Mouse (Mus musculus): ENCODE data around the gene Msi2. TPM values are rescaled to one million over a fixed set of nuclear protein-coding genes. Genes with fewer than 3 reads are reported as not detected.

The Msi2 gene
- polyA plus RNA-seq, 1 experiment = 21.9 TPM

- no peak for TF ChIP-seq CTCF (IDR thresholded peaks at IDR 0.05; ENCODE audit: control insufficient read depth, insufficient read depth, low read length)
- TF ChIP-seq POLR2A (IDR thresholded peaks at IDR 0.05; ENCODE audit: borderline replicate concordance, control insufficient read depth, low read depth, low read length) = no peak
- no peak overlapping the region for H3K27ac ChIP-seq (ENCODE audit: control insufficient read depth, insufficient read depth, low read depth, low read length, poor library complexity)
- H3K4me3 ChIP-seq (replicated peaks; ENCODE audit: control insufficient read depth, low read depth, low read length) = no peak overlapping the region
- 90% methylated on average over 4 of the region's 4 CpGs for WGBS
- no peaks in the 10 kb centered on the region for H3K4me1 ChIP-seq (ENCODE audit: control insufficient read depth, insufficient read depth, low read length)
These were observed 256.7 kb downstream of the Msi2 start for GRCm38 (mm10) chr11:88461601-88462000.

- no peaks in the 10 kb centered on the region for H3K4me1 ChIP-seq (ENCODE audit: control insufficient read depth, insufficient read depth, low read length)
- no peak overlapping the region for H3K4me3 ChIP-seq (replicated peaks; ENCODE audit: control insufficient read depth, low read depth, low read length)
- H3K27ac ChIP-seq (ENCODE audit: control insufficient read depth, insufficient read depth, low read depth, low read length, poor library complexity) = no peak overlapping the region
- no peak for TF ChIP-seq POLR2A (IDR thresholded peaks at IDR 0.05; ENCODE audit: borderline replicate concordance, control insufficient read depth, low read depth, low read length)
- TF ChIP-seq CTCF (IDR thresholded peaks at IDR 0.05; ENCODE audit: control insufficient read depth, insufficient read depth, low read length) = no peak
- WGBS = 87% methylated on average over 19 of the region's 19 CpGs
These were observed 258.2 kb downstream of the Msi2 start for GRCm38 (mm10) chr11:88459946-88460736.

- 88% methylated on average over 10 of the region's 10 CpGs for WGBS
- TF ChIP-seq CTCF (IDR thresholded peaks at IDR 0.05; ENCODE audit: control insufficient read depth, insufficient read depth, low read length) (no peak), POLR2A (IDR thresholded peaks at IDR 0.05; ENCODE audit: borderline replicate concordance, control insufficient read depth, low read depth, low read length) (no peak)
- Histone ChIP-seq H3K4me3 (replicated peaks; ENCODE audit: control insufficient read depth, low read depth, low read length) (no peak overlapping the region), H3K4me1 (ENCODE audit: control insufficient read depth, insufficient read depth, low read length) (no peaks in the 10 kb centered on the region), H3K27ac (ENCODE audit: control insufficient read depth, insufficient read depth, low read depth, low read length, poor library complexity) (no peak overlapping the region)
These were observed 261.0 kb downstream of the Msi2 start for GRCm38 (mm10) chr11:88457241-88457738.

GRCm38 (mm10) chr11:88454867-88455806 lies 263.2 kb downstream of the Msi2 start:
- 68% methylated on average over 19 of the region's 19 CpGs for WGBS
- TF ChIP-seq POLR2A (IDR thresholded peaks at IDR 0.05; ENCODE audit: borderline replicate concordance, control insufficient read depth, low read depth, low read length) (no peak), CTCF (IDR thresholded peaks at IDR 0.05; ENCODE audit: control insufficient read depth, insufficient read depth, low read length) (no peak)
- no peak overlapping the region for H3K4me3 ChIP-seq (replicated peaks; ENCODE audit: control insufficient read depth, low read depth, low read length)
- H3K27ac ChIP-seq (ENCODE audit: control insufficient read depth, insufficient read depth, low read depth, low read length, poor library complexity) = no peak overlapping the region
- H3K4me1 ChIP-seq (ENCODE audit: control insufficient read depth, insufficient read depth, low read length) = no peaks in the 10 kb centered on the region

- WGBS = 85% methylated on average over 6 of the region's 6 CpGs
- Histone ChIP-seq H3K27ac (ENCODE audit: control insufficient read depth, insufficient read depth, low read depth, low read length, poor library complexity) (no peak overlapping the region), H3K4me1 (ENCODE audit: control insufficient read depth, insufficient read depth, low read length) (peaks cover 1% of the 10 kb centered on the region; the same call in 1 of the 2 replicates), H3K4me3 (replicated peaks; ENCODE audit: control insufficient read depth, low read depth, low read length) (no peak overlapping the region)
- TF ChIP-seq POLR2A (IDR thresholded peaks at IDR 0.05; ENCODE audit: borderline replicate concordance, control insufficient read depth, low read depth, low read length) (no peak), CTCF (IDR thresholded peaks at IDR 0.05; ENCODE audit: control insufficient read depth, insufficient read depth, low read length) (no peak)
These were observed 269.1 kb downstream of the Msi2 start for GRCm38 (mm10) chr11:88449180-88449579.

- no peak for TF ChIP-seq CTCF (IDR thresholded peaks at IDR 0.05; ENCODE audit: control insufficient read depth, insufficient read depth, low read length)
- TF ChIP-seq POLR2A (IDR thresholded peaks at IDR 0.05; ENCODE audit: borderline replicate concordance, control insufficient read depth, low read depth, low read length) = no peak
These were observed 269.7 kb downstream of the Msi2 start for GRCm38 (mm10) chr11:88448571-88448970.

GRCm38 (mm10) chr11:88447350-88447749 lies 271.0 kb downstream of the Msi2 start:
- peaks cover 1% of the 10 kb centered on the region; the same call in 1 of the 2 replicates for H3K4me1 ChIP-seq (ENCODE audit: control insufficient read depth, insufficient read depth, low read length)
- 79% methylated on average over 11 of the region's 11 CpGs for WGBS

More at GRCm38 (mm10) chr11:88448571-88448970, 269.7 kb downstream of the Msi2 start:
- 57% methylated on average over 3 of the region's 3 CpGs for WGBS
- Histone ChIP-seq H3K4me3 (replicated peaks; ENCODE audit: control insufficient read depth, low read depth, low read length) (no peak overlapping the region), H3K27ac (ENCODE audit: control insufficient read depth, insufficient read depth, low read depth, low read length, poor library complexity) (no peak overlapping the region), H3K4me1 (ENCODE audit: control insufficient read depth, insufficient read depth, low read length) (peaks cover 1% of the 10 kb centered on the region; the same call in 1 of the 2 replicates)

GRCm38 (mm10) chr11:88443905-88444304 lies 274.4 kb downstream of the Msi2 start:
- H3K27ac ChIP-seq (ENCODE audit: control insufficient read depth, insufficient read depth, low read depth, low read length, poor library complexity) = no peak overlapping the region
- TF ChIP-seq POLR2A (IDR thresholded peaks at IDR 0.05; ENCODE audit: borderline replicate concordance, control insufficient read depth, low read depth, low read length) = no peak
- no peak for TF ChIP-seq CTCF (IDR thresholded peaks at IDR 0.05; ENCODE audit: control insufficient read depth, insufficient read depth, low read length)
- WGBS = 89% methylated on average over 14 of the region's 14 CpGs
- no peak overlapping the region for H3K4me3 ChIP-seq (replicated peaks; ENCODE audit: control insufficient read depth, low read depth, low read length)
- H3K4me1 ChIP-seq (ENCODE audit: control insufficient read depth, insufficient read depth, low read length) = peaks cover 1% of the 10 kb centered on the region; the same call in 1 of the 2 replicates

More at GRCm38 (mm10) chr11:88447350-88447749, 271.0 kb downstream of the Msi2 start:
- TF ChIP-seq POLR2A (IDR thresholded peaks at IDR 0.05; ENCODE audit: borderline replicate concordance, control insufficient read depth, low read depth, low read length) = no peak
- no peak for TF ChIP-seq CTCF (IDR thresholded peaks at IDR 0.05; ENCODE audit: control insufficient read depth, insufficient read depth, low read length)
- Histone ChIP-seq H3K4me3 (replicated peaks; ENCODE audit: control insufficient read depth, low read depth, low read length) (no peak overlapping the region), H3K27ac (ENCODE audit: control insufficient read depth, insufficient read depth, low read depth, low read length, poor library complexity) (no peak overlapping the region)
